Mouse (Mus musculus): Measurements from ENCODE around the gene Timm8a2. TPM values are rescaled to one million over a fixed set of nuclear protein-coding genes. Genes with fewer than 3 reads are reported as not detected.
A peak's percentile ranks its signal among the peaks of the same experiment; 100 is the strongest.

Gene Timm8a2
- total and polyA plus RNA-seq, 3 experiments: not detected

DNA sequence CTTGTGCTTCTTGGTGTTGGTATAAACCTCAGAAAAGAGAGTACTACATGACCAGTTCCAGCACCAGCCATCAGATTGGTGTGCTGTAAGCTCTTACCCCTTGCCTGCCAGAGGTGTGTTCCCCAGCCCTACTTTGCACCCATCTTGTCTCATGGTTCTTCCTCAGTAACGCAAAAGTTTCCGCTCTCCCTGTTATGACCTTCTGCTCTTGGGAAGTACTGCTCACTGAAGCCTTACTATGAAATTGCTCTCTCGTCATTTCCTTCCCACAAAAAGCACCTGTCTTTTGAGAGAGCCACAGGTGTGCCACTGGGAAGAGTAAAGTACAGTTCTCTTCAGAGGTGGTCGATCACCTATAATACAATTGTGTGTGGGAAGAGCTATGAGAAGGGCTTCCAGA, 4.6 kb upstream of the Timm8a2 start:
- Histone ChIP-seq H3K79me2 (replicated peaks; ENCODE audit: control insufficient read depth, extremely low read depth, insufficient read depth, poor library complexity, severe bottlenecking) (no peaks in the 10 kb centered on the region), H3K4me3 (replicated peaks in 1 of 3; ENCODE audit: low read depth in 2 of 3, low read length in 2 of 3, poor library complexity in 1 of 3) (no peak overlapping the region), H3K27ac (ENCODE audit: insufficient read depth, low read depth) (no peak overlapping the region), H3K4me1 (ENCODE audit: control insufficient read depth in 1 of 2, insufficient read depth in 2 of 2) (peaks cover 14 to 37% of the 10 kb centered on the region in 2 experiments), H3K36me3 (replicated peaks in 1 of 2; ENCODE audit: control insufficient read depth in 1 of 2, insufficient read depth in 1 of 2, low read length in 1 of 2) (no peaks in the 10 kb centered on the region), H3K9ac (ENCODE audit: insufficient read depth, low read depth) (no peak overlapping the region), H3K9me3 (replicated peaks; ENCODE audit: low read length) (peaks cover 5% of the 10 kb centered on the region), H3K4me2 (ENCODE audit: insufficient read depth, low read depth, poor library complexity, severe bottlenecking) (no peak overlapping the region), H3K27me3 (replicated peaks) (no peaks in the 10 kb centered on the region)
- DNase-seq (ENCODE audit: extremely low read depth): no peak
- no peak for TF ChIP-seq USF1 (IDR thresholded peaks at IDR 0.05; ENCODE audit: low read depth, low read length)
- 0 out of 2 replicates have a peak, but pooled peaks have one; percentile 12 for TF ChIP-seq ETS1 (conservative IDR thresholded peaks at IDR 0.05; ENCODE audit: low read depth, low read length)
- TF ChIP-seq TCF12 (IDR thresholded peaks at IDR 0.05; ENCODE audit: low read depth, low read length): 0 out of 2 replicates have a peak, but pooled peaks have one; percentile 24
- TF ChIP-seq ZNF384 (IDR thresholded peaks at IDR 0.05; ENCODE audit: low read depth, low read length): no peak
- TF ChIP-seq EP300 (IDR thresholded peaks at IDR 0.05; ENCODE audit: low read length): peak; percentile 47; the same call in 1 of the 2 replicates
- no peak for TF ChIP-seq UBTF (IDR thresholded peaks at IDR 0.05; ENCODE audit: low read depth, low read length)
- in situ Hi-C loops (cut with MboI; ENCODE audit: low pct_ligation_motif_present, low pct_unique_long_range_greater_than_20kb, low sequenced_read_pairs): no loop called here
- dilution Hi-C loops (cut with MboI; ENCODE audit: extremely low pct_ligation_motif_present, extremely low pct_unique_long_range_greater_than_20kb, low sequenced_read_pairs): no loop called here

- no peaks in the 10 kb centered on the region for H3K27me3 ChIP-seq (replicated peaks)
- H3K4me2 ChIP-seq (ENCODE audit: insufficient read depth, low read depth, poor library complexity, severe bottlenecking): no peak overlapping the region
- dilution Hi-C loops (cut with MboI; ENCODE audit: extremely low pct_ligation_motif_present, extremely low pct_unique_long_range_greater_than_20kb, low sequenced_read_pairs): no loop called here
- no peaks in the 10 kb centered on the region for H3K36me3 ChIP-seq (replicated peaks in 1 of 2; ENCODE audit: control insufficient read depth in 1 of 2, insufficient read depth in 1 of 2, low read length in 1 of 2)
- H3K4me3 ChIP-seq (replicated peaks in 1 of 3; ENCODE audit: low read depth in 2 of 3, low read length in 2 of 3, poor library complexity in 1 of 3): no peak overlapping the region
- peaks cover 14 to 37% of the 10 kb centered on the region in 2 experiments for H3K4me1 ChIP-seq (ENCODE audit: control insufficient read depth in 1 of 2, insufficient read depth in 2 of 2)
- no peak overlapping the region for H3K27ac ChIP-seq (ENCODE audit: insufficient read depth, low read depth)
- peak; percentile 61 for TF ChIP-seq ZNF384 (IDR thresholded peaks at IDR 0.05; ENCODE audit: low read depth, low read length)
- no peak for TF ChIP-seq USF2 (conservative IDR thresholded peaks at IDR 0.05; ENCODE audit: low read depth, low read length)
- H3K79me2 ChIP-seq (replicated peaks; ENCODE audit: control insufficient read depth, extremely low read depth, insufficient read depth, poor library complexity, severe bottlenecking): no peaks in the 10 kb centered on the region
- no peak overlapping the region for H3K9ac ChIP-seq (ENCODE audit: insufficient read depth, low read depth)
- peaks cover 8% of the 10 kb centered on the region for H3K9me3 ChIP-seq (replicated peaks; ENCODE audit: low read length)
- in situ Hi-C loops (cut with MboI; ENCODE audit: low pct_ligation_motif_present, low pct_unique_long_range_greater_than_20kb, low sequenced_read_pairs): no loop called here
- no peak for DNase-seq (ENCODE audit: extremely low read depth)
These were observed 2.4 kb upstream of the Timm8a2 start for GRCm38 (mm10) chr14:122032045-122032444.

- no peaks in the 10 kb centered on the region for H3K36me3 ChIP-seq (replicated peaks in 1 of 2; ENCODE audit: control insufficient read depth in 1 of 2, insufficient read depth in 1 of 2, low read length in 1 of 2)
- H3K9ac ChIP-seq (ENCODE audit: insufficient read depth, low read depth): no peak overlapping the region
- peaks cover 0 to 10% of the 10 kb centered on the region in 2 experiments; a peak in 2 of 4 replicates for H3K4me1 ChIP-seq (ENCODE audit: control insufficient read depth in 1 of 2, insufficient read depth in 2 of 2)
- H3K27me3 ChIP-seq (replicated peaks): no peaks in the 10 kb centered on the region
- dilution Hi-C loops (cut with MboI; ENCODE audit: extremely low pct_ligation_motif_present, extremely low pct_unique_long_range_greater_than_20kb, low sequenced_read_pairs): no loop called here
- DNase-seq (ENCODE audit: extremely low read depth): no peak
- H3K79me2 ChIP-seq (replicated peaks; ENCODE audit: control insufficient read depth, extremely low read depth, insufficient read depth, poor library complexity, severe bottlenecking): no peaks in the 10 kb centered on the region
- peaks cover 8% of the 10 kb centered on the region for H3K9me3 ChIP-seq (replicated peaks; ENCODE audit: low read length)
- in situ Hi-C loops (cut with MboI; ENCODE audit: low pct_ligation_motif_present, low pct_unique_long_range_greater_than_20kb, low sequenced_read_pairs): no loop called here
- H3K4me2 ChIP-seq (ENCODE audit: insufficient read depth, low read depth, poor library complexity, severe bottlenecking): no peak overlapping the region
- TF ChIP-seq MAFK (IDR thresholded peaks at IDR 0.05; ENCODE audit: insufficient replicate concordance, low read length): no peak
- TF ChIP-seq E2F4 (IDR thresholded peaks at IDR 0.05; ENCODE audit: insufficient replicate concordance, low read depth, low read length): no peak
- TF ChIP-seq PAX5 (IDR thresholded peaks at IDR 0.05; ENCODE audit: low read length): no peak
- TF ChIP-seq MEF2A (IDR thresholded peaks at IDR 0.05; ENCODE audit: borderline replicate concordance, low read depth, low read length): no peak
- TF ChIP-seq RAD21 (IDR thresholded peaks at IDR 0.05; ENCODE audit: low read depth, low read length): no peak
- no peak for TF ChIP-seq POLR2A (IDR thresholded peaks at IDR 0.05; ENCODE audit: low read depth, low read length)
- TF ChIP-seq CTCF (conservative IDR thresholded peaks at IDR 0.05 in 1 of 2, IDR thresholded peaks at IDR 0.05 in 1 of 2; ENCODE audit: low read depth in 2 of 2, low read length in 2 of 2): no peak
- no peak overlapping the region for H3K4me3 ChIP-seq (replicated peaks in 1 of 3; ENCODE audit: low read depth in 2 of 3, low read length in 2 of 3, poor library complexity in 1 of 3)
- H3K27ac ChIP-seq (ENCODE audit: insufficient read depth, low read depth): no peak overlapping the region
These were observed 707 bp downstream of the Timm8a2 start for GRCm38 (mm10) chr14:122035181-122035580.
